Mouse (Mus musculus) layer of hippocampus, postnatal 14 days (tissue): ENCODE results near the gene Map1lc3b. TPM values are rescaled to one million over a fixed set of nuclear protein-coding genes. Genes with fewer than 3 reads are reported as not detected.

Experiments
- DNase-seq, 2 experiments: peaks; one replicate each; pipeline ENCODE4 v3.0.0; 2021 to 2022; ENCODE audit warnings: low spot score in 2 of 2, mixed read lengths in 1 of 2
- total RNA-seq, 2 experiments: library from RNA; stranded (reverse); gene quantifications; 2 replicates each; pipeline ENCODE4 v1.2.3; 2021

Gene Map1lc3b
- total RNA-seq, 2 experiments from 2014 or later: 172 to 184 TPM

DNA sequence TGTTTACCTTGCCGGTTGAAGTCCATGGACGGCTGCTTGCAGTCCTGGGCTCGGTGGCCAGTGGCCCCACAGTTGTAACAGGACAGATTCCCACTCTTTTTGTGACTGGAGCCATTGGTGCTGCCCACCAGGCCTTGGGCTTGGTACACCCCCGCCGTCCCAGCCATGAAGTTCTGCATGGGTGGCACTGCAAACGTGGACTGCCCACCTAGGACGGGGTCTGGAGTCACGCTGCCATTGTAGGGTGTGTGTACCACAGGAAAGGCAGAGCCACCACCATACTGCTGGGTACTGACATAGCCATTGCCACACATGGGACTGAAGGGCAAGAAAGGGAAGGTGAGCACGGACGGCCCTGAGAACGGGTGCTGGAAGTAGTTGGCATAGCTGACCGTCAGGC is 13.6 kb downstream of the Map1lc3b start:
- DNase-seq: no peak

DNA sequence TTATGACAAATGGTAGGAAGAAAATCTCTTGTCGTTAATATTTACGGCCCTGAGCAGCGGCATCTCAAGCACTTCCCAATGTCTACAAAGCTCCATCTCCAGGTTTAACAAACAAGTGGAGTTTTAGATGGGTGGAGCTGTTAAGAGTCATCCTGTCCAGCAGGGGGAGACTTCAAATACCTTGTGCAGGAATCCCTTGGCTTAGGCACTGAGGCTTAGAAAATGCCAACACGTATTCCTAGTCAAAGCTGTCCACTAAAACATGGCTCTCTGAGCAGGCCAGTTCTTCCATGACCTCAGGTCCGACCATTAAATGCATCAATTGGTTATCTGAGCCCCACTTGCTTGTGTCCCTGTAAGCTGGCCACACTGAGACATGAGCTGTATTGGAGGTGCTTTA is 17.5 kb downstream of the Map1lc3b start:
- no peak for DNase-seq

DNA sequence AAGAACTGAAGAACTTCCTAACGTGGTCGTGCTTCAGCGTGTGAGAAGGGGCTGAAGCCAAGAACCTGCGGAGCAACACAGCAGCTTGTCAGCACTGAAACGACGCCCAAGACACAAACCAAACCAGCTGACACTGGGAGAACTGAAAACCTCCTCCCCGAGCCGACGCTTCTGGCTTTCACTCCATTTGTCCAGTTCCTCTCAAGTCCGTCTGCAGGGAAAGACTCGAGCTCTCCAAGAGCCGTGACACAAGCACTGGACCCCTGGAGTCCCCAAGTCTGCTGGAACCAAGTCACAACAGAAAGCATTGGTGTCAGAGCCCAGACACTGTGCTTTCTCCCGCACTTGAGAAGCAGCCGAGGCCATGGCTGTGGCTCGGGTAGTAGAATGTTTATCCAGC is 19.1 kb downstream of the Map1lc3b start:
- DNase-seq: no peak

DNA sequence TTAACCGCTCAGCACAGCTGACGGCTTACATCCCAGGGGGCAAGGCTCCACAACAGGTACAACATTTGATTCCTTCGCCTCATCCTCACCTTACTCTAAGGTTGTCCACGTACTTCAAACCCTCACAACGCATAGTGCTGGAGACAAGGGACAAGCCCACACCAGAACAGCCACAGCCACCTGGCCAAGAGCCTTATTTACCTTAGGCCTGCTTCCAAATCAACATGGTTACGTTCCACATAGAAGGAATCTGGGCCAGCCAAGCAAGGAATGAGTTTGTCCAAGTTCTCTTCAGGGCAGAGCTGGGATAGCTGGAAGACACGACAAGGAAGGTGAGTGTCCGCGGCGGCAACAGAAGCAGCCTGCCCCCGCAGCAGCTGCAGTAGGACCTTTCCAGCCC is 19.8 kb downstream of the Map1lc3b start:
- DNase-seq: no peak

DNA sequence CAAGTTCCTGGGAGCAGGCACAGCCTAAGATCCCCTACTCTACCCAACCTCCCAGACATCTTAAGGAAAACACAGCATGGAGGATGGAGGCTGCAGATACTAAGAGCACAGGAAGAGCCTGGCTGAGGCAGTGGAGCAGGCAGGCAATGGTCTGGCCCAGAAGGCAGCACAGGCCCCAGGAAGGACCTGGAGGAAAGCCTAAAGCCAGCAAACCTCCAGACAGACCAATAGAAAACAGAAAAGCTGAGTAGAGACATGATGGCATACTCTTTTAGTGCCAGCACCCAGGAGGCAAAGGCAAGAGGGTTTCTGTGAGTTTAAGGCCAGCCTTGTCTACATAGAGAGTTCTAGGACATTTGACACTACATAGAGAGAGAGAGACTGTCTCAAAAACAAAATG is 23.3 kb downstream of the Map1lc3b start:
- DNase-seq: no peak

DNA sequence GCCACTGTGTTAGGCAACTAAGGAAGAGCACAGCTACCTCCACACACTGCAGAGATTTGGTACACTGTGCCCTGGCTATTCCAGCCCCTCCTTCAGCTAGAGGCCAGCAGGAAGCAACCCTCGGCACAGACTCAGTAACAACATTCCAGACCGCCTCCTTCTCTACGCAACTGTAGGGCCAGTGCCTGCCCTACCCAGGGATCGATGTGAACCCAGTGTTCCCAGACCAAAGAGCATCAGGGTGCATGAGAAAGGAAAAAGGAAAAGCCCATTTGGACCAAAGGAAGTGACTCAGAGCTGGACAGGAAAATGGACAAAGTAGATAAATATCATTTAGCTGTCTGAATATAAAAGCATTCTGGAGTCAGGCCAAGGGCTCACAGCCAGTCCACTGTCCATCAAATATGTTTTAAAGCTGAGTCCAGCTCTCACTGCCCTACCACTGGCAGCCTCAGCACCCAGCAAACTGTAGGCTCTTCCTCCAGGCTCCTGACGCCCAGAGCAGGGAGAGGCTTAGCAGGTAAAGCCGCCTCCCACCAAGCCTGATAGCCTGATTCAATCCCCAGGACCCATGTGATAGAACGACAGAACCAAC is 29.3 kb downstream of the Map1lc3b start:
- no peak for DNase-seq

DNA sequence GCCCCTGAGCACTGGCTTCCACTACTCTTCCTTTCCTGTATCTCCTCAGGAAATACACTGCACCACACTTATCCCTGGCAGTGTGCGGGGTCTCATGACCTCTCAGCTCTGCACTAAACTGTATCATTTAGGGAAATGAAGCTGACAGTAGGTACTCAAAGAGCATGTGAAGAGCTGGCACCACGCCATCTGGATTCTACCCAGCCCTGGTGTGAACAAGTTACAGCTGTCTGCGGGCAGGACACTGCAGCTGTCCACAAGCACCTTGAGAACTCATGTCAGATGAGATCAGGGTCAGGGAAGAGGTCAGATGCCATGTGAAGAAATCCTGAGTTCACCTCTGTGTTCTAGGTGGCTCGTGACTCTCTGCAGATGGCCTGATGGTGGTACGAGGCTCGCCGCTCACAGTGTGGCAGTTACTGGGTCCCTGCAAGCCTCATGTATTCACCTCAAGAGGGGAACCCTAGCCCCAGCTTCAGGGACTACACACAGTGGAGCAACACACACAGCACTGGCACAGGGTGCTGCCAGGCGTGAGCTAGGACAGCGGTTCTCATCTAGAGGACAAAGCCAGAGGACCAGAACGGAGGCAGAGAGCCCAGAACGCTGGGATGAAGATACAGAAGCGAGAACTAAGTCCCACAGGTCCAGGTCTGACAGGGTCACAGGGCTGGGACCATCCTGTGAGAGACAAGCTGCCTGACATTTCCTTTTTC is 30.8 kb downstream of the Map1lc3b start:
- DNase-seq: no peak

DNA sequence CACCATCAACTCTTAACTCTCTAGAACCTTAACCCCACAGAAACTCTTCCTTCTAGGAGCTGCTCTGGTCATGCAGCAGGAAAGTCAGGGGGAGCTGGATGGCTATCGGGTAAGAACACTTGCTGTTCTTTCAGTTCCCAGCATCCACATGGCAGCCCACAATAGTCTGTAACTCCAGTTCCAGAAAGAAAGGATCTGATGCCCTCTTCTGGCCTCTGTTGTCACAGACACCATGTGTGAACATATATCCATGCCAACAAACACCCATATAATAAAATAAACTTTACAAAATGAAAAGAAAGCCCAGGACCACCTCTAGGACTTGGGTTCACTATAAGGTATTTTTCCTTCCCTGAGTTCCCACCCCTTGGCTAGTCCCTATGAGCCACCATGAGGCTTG is 31.7 kb downstream of the Map1lc3b start:
- DNase-seq: no peak

DNA sequence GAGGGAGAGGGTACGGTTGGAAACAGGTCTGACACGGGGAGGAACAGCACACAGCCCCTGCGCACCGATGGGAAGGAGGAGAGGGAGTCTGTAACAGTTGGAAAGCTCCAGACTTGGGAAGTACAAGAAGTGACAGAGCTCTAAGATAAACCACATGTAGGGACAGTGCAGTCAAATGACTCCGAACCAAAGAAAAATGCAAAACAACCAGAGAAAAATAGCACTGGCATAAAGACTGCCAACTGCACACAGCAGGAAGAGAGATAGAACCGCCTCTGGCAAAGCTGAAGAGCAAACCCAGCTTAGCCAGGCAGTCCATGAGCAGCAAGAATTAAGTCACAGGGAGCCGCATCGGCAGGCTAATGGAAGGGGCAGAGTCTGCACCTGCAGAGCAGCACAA is 32.9 kb downstream of the Map1lc3b start:
- DNase-seq: no peak

DNA sequence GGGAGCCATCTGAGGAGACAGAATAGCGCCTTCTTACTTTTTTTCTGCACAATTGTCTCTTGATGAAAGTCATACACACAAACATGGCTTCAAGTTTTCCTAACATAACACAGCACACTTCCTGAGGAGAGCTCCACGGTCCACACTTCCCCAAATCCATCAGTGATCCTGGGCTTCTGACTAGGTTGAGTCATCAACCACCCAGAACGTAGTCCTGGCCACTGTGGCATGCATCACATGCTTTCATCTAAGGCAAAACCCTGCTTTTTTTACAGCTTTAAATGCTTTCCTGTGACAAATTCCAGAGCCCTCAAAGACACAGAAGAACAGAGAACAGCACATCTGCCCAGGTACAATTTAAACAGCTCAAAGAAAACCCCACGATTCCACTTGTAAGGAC is 38.5 kb downstream of the Map1lc3b start:
- no peak for DNase-seq

DNA sequence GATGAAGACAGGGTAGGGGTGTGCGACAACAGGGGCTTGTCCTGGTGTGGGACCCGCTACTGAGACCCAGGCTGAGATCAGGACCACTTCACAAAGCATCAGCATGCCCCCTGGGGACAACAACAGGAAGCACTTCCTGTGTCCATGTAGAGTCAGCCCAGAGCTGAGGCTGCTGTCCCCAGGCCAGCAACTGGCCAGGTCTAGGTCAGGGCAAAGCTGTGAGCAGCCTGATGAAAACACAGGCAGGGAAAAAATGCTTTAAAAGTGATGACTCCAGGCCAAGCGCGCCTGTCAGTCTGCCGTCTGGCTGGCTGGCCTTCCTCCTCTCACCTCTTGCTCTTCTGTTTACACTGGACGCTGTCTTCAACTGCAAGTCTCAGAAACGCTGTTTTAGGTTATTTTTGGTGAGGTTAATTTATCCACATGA is 41.5 kb downstream of the Map1lc3b start:
- no peak for DNase-seq

DNA sequence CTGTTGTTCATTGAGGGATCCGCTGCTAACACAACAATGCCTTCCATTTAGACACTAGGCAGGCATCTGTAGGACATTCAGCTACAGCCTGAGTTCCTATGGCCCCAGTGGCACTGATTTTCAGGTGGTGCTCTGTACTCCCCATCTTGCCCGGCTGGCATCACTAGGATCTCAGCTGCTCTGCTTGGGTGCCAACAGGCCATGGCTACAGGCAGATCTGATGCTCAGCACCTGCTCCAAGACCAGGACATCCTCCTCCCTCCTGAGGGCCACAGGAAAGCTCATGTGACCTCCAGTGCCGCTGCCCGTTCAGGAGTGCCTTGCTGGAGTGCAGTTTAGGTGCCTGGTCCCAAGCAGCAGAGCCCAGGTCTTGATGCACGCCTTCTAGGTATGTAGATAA is 42.2 kb downstream of the Map1lc3b start:
- no peak for DNase-seq

DNA sequence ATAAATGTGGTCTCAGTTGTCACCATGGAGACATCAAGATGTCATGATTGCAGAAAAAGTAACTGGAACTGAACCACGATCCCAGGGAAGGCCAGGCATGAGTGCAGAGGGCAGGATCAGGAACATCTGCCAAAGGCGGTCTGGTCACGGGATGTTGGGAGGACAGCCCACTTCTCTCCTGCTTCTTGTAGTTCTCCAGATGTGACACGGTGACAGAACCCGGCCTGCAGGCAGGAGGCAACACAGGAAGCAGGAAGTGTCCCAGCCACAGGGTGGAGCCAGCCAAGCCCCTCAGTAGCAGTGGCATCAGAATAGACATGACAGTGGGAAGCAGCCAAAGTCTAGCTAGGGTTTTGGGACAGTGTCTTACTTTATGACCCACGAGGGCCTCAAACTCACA is 45.4 kb downstream of the Map1lc3b start:
- no peak for DNase-seq

DNA sequence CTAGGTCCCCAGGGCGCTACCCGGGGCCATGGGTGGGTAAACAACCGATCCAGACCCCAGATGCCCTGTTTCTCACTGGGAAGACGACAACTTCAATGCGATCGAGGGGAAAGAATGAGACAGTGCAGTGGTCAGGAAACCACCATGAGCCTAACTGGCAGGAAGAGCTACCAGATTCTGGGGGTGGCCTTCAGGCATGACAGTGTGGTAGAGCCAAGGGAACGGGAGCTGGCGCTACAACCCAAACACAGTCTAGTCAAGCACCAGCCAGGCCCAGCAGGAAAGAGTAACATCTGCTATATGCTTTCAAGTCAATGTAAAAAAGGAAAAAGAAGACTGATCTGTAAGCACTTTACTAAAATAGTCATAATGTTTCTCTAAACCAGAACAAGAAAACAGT is 46.0 kb downstream of the Map1lc3b start:
- no peak for DNase-seq

DNA sequence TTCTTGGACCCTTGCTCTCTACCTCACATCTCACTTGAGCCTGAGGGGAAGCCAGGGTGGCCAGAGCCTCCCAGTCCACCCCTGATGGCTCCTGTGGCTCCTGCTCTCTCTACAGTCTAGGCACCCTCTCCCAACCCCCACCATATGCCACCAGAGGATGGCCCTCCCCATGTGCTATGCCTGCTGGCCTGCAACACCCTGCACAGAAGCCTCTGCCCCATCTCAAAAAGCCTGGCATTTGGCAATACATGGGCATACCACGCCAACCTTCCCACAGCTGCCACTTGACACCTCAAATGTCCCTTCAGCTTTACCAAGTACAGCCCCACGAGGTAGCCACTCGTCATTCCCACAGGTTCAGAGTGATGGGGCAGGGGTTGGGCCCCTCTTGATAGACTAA is 52.6 kb downstream of the Map1lc3b start:
- DNase-seq: no peak

DNA sequence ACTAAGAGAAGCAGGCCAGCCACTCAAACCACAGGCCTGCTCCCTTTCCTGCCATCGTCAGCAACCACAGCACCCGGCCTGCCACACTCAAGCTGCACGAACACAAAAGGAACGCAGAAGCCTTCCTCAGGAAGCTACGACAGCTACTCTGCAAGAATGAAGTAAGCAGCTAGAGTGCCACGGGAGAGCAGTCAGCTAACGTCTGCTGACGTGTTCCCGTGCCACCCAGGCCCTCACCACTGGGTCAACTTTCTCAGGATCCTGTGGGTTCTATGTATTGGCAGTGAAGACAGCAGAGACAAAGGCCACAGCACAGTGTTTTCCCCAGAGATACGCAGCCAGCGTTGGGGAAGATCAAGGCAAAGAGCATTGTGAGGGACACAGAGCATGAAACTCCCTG is 53.2 kb downstream of the Map1lc3b start:
- no peak for DNase-seq

DNA sequence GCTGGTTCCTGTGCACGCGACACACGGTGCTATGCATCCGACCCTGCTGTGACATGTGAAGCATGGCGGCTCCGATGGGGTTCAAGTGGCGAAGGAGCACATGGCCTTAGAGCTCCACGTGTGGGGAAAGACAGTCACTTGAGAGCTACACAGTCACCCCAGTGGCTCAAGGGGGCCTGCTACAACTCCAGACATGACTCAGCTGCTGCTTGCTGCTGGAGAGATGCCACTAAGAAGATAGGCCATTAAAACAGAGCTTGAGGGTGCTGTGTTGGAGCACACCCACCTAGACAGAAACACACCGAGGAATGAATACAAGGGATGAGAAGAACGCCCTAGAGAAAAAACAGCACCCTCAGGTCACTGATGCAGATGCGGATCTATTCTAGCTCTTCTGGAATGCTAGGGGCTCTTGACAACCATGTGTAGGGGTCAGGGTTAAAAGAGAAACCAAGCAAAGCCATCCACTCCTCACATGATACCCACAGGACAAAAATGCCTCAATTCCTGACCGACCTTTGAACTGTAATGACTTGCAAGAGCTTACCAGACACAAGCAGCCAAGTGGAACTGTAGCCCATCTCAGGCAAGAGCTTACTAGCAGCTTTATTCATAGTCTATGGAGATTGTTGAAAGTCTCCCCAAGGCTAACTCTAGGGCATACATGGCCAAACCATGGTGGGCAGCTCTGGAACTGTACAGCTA is 57.5 kb downstream of the Map1lc3b start:
- no peak for DNase-seq

Other genes with a start within 250 kb of the Map1lc3b start
- not detected for gene 1700018B08Rik, start 46.0 kb upstream of the Map1lc3b start, total RNA-seq
- gene Fbxo31, start 11.6 kb upstream of the Map1lc3b start, total RNA-seq: 10 to 100 TPM; 81.3 to 98.2 TPM
- 10 to 100 TPM; 78.1 to 83.0 TPM for gene Zcchc14, start 62.5 kb downstream of the Map1lc3b start, total RNA-seq
- gene Jph3, start 139.3 kb downstream of the Map1lc3b start, total RNA-seq: 100 to 1,000 TPM; 212 to 217 TPM
- 10 to 100 TPM; 28.0 to 30.7 TPM for gene Klhdc4, start 239.2 kb downstream of the Map1lc3b start, total RNA-seq